Mouse (Mus musculus): ENCODE results near the gene Grm3.

Grm3 gene

GRCm38 (mm10) chr5:9724956-9725600 lies at the start of gene Grm3:
Gene Grm3, minus strand, starts transcription at chr5:9725170.
- DNase-seq, result peak; percentile 86

DNA sequence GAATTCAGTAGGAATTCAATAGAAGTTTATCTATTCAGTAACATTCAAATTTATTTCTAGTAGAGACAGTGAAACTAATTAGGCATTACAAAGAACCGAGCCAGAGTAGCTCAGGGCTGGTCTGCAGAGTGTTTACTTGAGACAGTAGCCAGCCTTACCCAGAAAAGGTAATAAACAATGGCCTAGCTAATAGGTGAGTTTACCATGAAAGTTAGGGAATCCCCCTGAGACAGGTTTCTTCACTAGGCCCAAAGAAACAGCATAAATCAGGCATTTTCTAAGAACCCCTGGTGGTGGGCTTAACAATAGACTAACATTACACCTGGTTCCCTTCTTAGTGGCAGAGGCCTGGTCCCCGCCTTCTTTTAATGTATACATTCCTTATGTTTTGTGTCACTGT lies 30.8 kb upstream of the Grm3 start:
- no peak for DNase-seq

DNA sequence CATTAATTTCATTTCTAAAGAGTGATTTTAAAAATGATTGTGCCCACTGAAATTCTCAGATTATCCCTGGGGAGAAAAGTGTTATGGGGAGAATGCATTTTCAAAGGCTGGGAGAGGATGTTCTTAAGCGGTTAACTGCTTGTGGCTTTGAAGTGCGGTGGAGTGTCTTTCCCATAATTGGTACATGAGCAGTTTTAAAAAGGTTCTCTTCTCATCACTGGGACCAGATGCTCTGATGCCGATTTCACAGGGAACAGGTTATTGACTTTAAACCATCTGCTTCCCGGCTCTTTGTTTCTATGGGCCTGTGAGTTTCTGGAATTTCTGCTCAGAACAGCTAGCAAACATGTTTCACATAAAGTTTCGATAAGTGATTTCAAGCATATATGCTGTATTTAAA lies 23.2 kb upstream of the Grm3 start:
- no peak for DNase-seq

DNA sequence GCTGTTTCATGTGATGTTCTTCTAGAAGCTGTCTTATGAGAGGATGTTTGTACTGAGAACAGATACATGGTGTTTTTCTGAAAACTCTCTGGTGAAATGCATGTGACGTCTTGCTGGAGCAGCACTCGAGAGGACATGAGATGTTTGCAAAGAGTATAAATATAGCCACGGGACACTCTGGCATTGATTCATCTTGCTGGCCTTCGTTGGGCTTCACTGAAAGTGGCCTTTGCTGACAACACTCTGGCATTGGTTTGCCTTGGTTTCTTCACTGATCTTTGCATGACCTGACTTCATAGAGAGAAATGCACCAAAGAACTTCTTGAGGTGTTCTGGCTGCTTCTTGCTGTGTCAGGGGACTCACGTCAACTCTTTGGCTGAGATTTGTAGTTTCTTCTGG lies 19.1 kb upstream of the Grm3 start:
- DNase-seq, result peak; percentile 83

DNA sequence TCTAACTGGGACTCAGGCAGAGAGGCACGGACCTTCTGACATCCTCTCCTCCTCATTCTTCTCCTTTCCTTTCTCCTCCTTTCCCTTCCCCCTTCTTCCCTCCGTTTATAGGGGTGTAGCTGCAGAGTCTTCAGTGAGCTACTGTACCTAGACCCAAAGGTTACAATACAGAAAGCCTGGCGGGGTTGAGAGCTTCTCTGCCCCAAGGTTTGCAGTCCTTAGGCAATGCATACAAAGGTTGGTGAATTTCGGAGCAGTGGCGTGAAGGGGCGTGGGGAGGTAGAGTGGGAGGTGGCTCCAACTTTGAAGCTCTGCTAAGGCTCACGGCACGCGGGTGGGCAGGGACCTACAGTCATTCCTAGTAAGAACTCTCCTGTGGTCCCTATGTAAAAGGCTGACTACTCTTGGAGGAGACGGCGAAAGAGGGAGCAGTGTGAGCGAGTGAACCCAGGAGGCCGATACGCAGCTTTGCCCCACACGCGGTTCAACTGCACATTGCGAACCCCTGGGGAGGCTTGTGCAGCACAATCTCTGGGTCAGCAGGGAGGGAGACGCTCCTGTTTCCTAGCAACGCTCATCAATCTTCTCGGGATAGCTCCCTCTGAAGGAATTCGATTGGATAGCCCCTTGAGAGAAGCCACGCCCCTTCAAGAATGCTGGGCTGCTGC lies 765 bp upstream of the Grm3 start:
- peak; percentile 88 for DNase-seq

DNA sequence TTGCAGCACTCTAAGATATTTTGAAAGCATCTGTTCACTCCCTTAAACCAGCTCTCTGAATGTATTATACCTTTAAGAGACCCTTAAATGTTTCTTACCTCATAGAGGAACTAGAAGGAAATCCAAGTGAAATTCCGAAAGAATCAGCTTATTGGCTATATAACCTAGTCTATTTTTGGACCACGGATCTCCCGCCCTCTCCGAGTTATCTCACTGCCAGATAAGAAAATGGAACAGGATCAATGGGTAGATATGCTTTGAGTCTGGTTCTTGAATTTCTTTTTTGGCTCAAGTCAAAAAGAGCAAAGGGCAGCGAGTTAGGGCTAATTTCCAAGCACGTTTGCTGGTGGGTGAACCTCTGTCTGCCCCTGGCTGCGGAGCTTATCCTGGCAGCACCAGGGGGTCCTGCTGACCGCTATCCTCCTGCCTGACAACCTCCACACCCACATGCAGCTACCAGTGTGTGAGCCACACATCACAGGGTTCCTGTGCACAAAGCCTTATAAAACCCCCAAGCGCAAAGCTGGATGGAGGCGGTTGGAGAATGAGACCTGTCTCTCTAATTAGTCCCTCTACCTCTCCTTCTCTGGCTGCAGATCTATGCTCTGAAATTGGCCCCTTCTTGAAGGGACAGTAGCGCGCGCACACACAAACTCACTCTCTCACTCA lies 549 bp downstream of the Grm3 start:
- DNase-seq, result no peak

GRCm38 (mm10) chr5:9721136-9721535 lies 3.8 kb downstream of the Grm3 start:
- DNase-seq, result no peak

DNA sequence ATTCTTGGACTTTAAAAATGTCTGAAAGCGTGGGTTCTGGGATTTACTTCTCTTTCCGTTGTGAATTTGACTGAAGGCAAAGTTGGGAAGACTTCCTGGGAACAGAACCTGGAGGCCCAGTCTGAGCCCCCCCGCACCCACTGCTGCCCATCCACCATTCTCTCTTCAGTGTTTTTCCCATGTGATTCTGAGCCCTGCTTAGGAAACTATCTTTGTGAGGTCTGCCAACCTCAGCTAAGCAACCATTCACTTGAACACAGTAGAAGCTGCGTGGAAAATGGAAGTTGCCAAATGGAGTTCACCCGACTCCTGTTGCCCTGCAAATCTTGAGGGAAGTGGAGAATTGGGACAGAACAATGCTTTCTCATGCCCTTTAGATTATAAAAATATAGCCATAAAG lies 8.7 kb downstream of the Grm3 start:
- no peak for DNase-seq

- no peak for DNase-seq
Measured at GRCm38 (mm10) chr5:9707096-9707495, 17.9 kb downstream of the Grm3 start.

- no peak for DNase-seq
Measured at GRCm38 (mm10) chr5:9703385-9704009, 21.5 kb downstream of the Grm3 start.

- DNase-seq, result no peak
Measured at GRCm38 (mm10) chr5:9702656-9703384, 22.1 kb downstream of the Grm3 start.

DNA sequence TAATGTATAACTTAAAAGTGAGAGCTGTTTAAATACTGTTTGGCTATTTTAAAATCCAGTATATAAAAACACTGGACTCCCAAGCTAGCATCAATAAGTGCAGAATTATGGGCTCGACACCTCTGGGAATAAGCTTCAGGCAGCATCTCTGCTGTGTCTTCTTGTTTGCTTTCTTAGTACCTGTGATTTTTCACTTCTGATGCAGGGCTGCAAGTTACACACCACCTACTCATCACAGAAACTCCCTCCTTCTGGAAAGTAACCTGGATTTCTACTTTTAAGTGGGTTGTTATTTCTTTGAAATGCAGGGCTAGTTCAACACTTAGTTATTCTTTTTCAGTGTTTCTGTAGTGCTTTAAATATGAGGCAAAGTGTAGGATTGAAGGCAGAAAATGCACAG lies 32.6 kb downstream of the Grm3 start:
- no peak for DNase-seq

GRCm38 (mm10) chr5:9690599-9691242 lies 34.2 kb downstream of the Grm3 start:
- no peak for DNase-seq

GRCm38 (mm10) chr5:9690192-9690591 lies 34.8 kb downstream of the Grm3 start:
- no peak for DNase-seq

- no peak for DNase-seq
Measured at GRCm38 (mm10) chr5:9683204-9683603, 41.8 kb downstream of the Grm3 start.

DNA sequence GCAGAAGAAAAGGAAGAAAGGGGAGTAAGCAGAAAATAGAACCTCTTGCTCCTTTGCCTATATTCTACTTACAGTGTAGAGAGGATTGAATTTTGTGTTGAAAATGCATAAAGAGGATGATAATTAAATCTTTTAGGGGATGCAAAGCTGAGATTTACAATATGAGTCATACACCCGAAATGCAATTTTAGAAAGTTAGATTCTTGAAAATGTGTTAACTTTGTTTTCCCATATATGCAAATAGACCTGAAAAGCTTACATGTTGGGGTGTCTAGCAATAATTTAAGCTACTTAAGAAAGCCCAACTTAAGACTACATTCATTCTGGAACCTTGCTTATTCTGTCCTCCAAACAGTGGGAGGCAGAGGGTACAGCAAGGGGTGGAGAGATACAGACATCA lies 56.0 kb downstream of the Grm3 start:
- DNase-seq, result no peak

DNA sequence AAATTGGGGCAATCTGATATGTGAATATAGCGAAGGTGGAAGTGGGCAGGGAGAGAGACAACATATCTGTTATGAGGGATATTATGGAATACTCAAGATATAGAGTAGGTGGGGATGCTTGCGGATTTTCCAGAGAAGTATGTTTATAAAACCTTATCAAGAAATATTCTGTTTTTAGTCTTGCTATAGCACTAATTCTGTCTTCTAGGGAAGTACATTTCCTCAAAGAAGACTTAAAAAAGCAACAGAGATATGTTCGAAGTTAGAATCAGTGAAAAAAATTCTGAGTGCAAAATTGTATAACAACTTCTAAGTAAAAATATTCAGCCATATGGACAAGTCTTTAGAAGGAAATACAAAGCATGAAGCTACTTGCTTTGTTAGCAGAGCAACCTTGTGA lies 61.6 kb downstream of the Grm3 start:
- no peak for DNase-seq

- DNase-seq, result no peak
Measured at GRCm38 (mm10) chr5:9661870-9662589, 62.9 kb downstream of the Grm3 start.

GRCm38 (mm10) chr5:9638612-9639011 lies 86.4 kb downstream of the Grm3 start:
- no peak for DNase-seq

DNA sequence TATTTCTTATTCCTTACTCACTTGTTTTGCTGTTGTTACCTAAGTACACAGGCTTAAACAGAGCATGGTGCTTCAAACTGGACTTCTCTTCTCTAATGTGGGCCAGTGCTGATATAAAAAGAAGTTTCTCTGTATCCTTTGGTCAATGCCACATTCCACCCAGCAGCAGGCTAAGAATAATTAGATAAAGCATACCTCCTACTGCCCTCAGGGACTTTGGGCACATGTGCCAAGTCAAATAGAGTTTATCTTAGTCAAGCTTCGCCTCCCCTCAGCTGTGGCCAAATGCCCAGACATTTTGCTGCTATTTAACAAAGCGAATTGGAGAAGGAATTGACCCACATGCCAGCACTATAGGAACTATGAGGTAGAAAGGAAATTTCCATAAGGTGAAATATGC lies 97.8 kb downstream of the Grm3 start:
- DNase-seq, result peak; percentile 95

- DNase-seq, result no peak
Measured at GRCm38 (mm10) chr5:9624396-9624795, 100.6 kb downstream of the Grm3 start.

DNA sequence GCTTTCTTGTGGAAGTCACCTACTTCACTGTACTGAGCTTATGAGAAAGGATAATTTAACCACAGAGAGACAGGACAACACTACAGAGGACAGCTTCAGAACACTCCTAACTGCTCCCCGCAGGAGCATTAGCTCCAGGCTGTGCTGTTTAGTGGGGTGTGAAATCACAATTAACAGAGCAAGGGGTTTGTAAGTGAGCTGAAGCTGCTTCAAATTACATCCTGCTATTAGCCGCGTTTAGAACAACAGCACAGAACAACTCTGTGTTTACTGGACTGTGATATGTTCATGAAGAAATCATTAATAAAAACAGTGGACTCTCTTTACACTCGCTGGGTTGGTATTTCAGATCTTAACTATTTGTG lies 101.9 kb downstream of the Grm3 start:
- no peak for DNase-seq

Measured in heart, adult 11 months (tissue).